Mouse (Mus musculus) thymus, adult 2 months (tissue): ENCODE data around the gene Pkp4.

Experiments used
- CTCF ChIP-seq: fragments of 200-500 bp; IDR thresholded peaks from 2 replicates; pipeline ENCODE4 v1.5.1; 2012; ENCODE audit warnings: mild to moderate bottlenecking, control low read depth, low read length, moderate library complexity, borderline replicate concordance; ENCODE audit not compliant: control insufficient read depth, poor library complexity, insufficient read depth; ENCODE audit errors: extremely low read depth
- POLR2A ChIP-seq: fragments of 200-500 bp; IDR thresholded peaks from 2 replicates; pipeline ENCODE4 v1.6.1; 2012; ENCODE audit warnings: mild to moderate bottlenecking, low read length, control low read depth, moderate library complexity; ENCODE audit not compliant: control insufficient read depth, poor library complexity, insufficient read depth; ENCODE audit errors: extremely low read depth

DNA sequence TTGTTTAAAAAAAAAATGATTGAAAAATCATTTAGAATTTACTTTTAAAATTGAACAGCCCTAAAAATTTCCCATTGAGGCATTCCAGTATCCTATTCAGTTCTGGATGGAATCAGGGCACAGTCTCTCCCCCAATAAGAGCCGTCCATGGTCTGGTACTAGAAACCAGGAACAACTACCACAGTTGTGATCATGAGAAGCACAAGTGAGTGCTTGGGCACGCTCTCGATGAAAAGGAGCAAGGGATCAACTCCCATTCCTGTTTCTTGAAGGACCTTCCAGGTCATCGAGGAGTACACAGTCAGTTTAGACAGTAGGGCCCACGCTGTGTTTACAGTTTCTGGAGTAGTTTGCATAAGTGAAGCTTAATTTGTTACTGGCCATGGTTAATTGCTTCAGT, 123.6 kb downstream of the Pkp4 start:
- TF ChIP-seq CTCF (no peak), POLR2A (no peak)
